Mouse (Mus musculus): ENCODE measurements around the gene E2f1.

GRCm38 (mm10) chr2:154615674-154616073 is 46.0 kb upstream of the E2f1 start:
- TF ChIP-seq CTCF (IDR thresholded peaks at IDR 0.05; ENCODE audit: borderline replicate concordance, insufficient read depth, low read length) (no peak), POLR2A (IDR thresholded peaks at IDR 0.05; ENCODE audit: low read depth, low read length) (no peak)

Measured in embryonic fibroblast, embryonic 13.5 days (primary cell).